Mouse (Mus musculus): ENCODE measurements around the gene Homez. TPM values are rescaled to one million over a fixed set of nuclear protein-coding genes. Genes with fewer than 3 reads are reported as not detected.

Homez gene
- polyA plus RNA-seq (2016; fragmentation: Nextera tagmentation; extraction: Ambion mirVana): 16.4 and 18.6 TPM in 2 replicates

DNA sequence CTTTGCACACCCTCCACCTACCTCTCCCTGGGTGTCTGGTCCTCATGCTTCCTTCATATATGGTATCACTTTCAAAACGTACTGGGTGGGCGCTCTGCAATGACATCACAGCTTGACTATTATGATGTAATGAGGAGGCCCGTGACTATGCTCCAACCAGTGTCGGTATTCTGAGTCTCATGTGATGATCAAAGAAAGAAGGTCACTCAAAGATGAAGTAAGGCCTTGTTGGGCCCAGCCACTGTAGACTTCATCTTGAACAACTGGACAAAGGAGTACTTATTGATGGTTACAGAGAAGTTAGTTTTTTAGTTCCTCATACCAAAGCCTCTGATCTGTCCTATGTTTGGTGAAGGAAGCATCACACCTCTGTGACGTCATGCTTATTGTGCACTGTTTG, at the start of gene Homez:
Homez (minus strand) TSS at position 101 of the 400 bp plus-strand sequence.
- Histone ChIP-seq H3K4me3 (no peak within 1 kb of the TSS), H3K4me1 (peaks cover 7% of the 10 kb centered on the region), H3K9ac (replicated peaks) (no peak within 1 kb of the TSS), H3K36me3 (no peaks in the 10 kb centered on the region), H3K27ac (replicated peaks) (no peak within 1 kb of the TSS), H3K4me2 (replicated peaks) (no peak within 1 kb of the TSS), H3K9me3 (no peaks in the 10 kb centered on the region), H3K27me3 (no peaks in the 10 kb centered on the region)
- WGBS: 87% methylated on average over 5 of the region's 5 CpGs
- no peak for ATAC-seq (ENCODE audit: low FRiP score, low read depth)

DNA sequence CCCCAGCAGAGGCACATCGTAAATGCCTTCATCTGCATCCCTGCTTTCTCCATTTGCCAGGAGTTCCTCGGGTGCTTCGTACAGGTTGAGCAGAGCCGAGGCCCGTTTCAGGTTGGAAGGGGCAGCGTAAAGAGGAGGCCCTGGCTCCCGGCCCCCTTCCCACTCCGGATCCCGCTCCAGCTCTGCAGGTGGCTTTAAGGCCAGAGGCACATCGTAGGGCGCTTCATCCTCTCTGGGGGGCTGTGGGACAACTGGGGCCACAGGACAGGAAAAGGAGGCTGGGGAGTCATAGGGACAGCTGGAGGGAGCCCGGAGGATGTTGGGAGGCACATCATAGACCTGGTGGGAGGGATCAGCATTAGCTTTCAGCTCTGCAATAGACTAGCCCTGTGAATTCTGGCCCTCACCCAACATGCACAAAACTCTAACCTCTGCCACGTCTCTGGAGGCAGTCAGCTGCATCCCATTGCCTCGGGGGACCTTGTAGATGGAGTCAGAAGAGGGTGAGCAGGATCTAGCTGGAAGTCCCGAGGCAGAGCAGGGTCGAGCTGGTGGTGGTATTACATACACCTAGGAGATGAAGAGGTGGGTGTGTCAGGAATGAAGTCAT, 49.4 kb upstream of the Homez start:
- Histone ChIP-seq H3K4me1 (peaks cover 16% of the 10 kb centered on the region), H3K9ac (replicated peaks) (no peak overlapping the region), H3K9me3 (peaks cover 19% of the 10 kb centered on the region), H3K27me3 (no peaks in the 10 kb centered on the region), H3K27ac (replicated peaks) (no peak overlapping the region), H3K4me3 (no peak overlapping the region), H3K36me3 (peaks cover 62% of the 10 kb centered on the region), H3K4me2 (replicated peaks) (no peak overlapping the region)
- WGBS: 95% methylated on average over 16 of the region's 16 CpGs
- no peak for ATAC-seq (ENCODE audit: low FRiP score, low read depth)

DNA sequence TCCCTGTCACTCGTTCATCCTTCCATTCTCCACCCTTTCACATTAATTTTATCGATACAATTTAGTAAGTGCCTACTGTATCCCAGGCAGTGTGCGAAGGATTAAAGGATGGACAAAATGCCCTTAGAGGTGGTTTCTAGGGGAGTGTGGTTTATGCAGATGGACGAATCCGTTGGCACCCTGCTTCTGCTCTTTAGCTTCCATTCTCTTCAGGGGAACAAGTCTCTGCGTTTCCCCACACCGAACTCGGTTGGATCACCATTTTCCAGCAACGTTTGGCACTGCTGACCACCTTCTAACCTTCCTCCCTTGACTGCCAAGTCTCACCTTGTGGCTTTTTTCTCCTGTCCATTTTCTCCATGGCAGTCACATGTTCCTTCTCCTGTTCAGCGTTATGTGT, 42.6 kb upstream of the Homez start:
- Histone ChIP-seq H3K36me3 (peaks cover 47% of the 10 kb centered on the region), H3K27me3 (no peaks in the 10 kb centered on the region), H3K9me3 (no peaks in the 10 kb centered on the region), H3K4me3 (peak overlapping the region; percentile 97), H3K4me1 (peaks cover 20% of the 10 kb centered on the region), H3K9ac (replicated peaks) (peak overlapping the region; percentile 98; the same call in 1 of the 2 replicates), H3K4me2 (replicated peaks) (peak overlapping the region; percentile 99), H3K27ac (replicated peaks) (peak overlapping the region; percentile 86)
- peak; percentile 16; the same call in 1 of the 2 replicates for ATAC-seq (ENCODE audit: low FRiP score, low read depth)
- 22% methylated on average over 10 of the region's 10 CpGs for WGBS

DNA sequence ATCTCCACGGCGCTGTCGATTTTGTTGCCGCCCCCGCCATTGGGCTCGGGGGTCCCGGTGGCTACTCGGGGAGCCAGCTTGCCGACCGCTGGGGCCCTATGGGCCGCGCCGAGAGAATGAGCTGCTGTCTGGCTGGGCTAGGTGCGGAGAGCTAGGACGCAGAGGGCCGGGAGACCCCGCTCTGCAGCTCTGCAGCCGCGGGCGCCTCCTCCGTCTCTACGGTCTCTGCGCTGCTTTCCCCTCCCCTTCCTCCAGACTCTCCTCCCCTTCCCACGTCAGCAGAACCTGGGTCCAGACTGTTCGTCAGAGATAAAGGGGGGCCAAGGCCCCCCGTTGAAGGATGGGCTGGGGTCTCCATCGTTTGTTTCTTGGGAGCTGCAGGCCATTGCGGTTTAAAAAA, 42.1 kb upstream of the Homez start, which contains the start of gene Slc22a17:
Slc22a17 (minus strand) TSS at position 247 of the 400 bp plus-strand sequence.
- Histone ChIP-seq H3K4me2 (replicated peaks) (peak within 1 kb of the TSS; percentile 99), H3K4me1 (peaks cover 20% of the 10 kb centered on the region), H3K9ac (replicated peaks) (peak within 1 kb of the TSS; percentile 98), H3K4me3 (peak within 1 kb of the TSS; percentile 97), H3K9me3 (no peaks in the 10 kb centered on the region), H3K27ac (replicated peaks) (peak within 1 kb of the TSS; percentile 86), H3K36me3 (peaks cover 49% of the 10 kb centered on the region), H3K27me3 (no peaks in the 10 kb centered on the region)
- 0% methylated on average over 28 of the region's 28 CpGs for WGBS
- peak; percentile 96 for ATAC-seq (ENCODE audit: low FRiP score, low read depth)

DNA sequence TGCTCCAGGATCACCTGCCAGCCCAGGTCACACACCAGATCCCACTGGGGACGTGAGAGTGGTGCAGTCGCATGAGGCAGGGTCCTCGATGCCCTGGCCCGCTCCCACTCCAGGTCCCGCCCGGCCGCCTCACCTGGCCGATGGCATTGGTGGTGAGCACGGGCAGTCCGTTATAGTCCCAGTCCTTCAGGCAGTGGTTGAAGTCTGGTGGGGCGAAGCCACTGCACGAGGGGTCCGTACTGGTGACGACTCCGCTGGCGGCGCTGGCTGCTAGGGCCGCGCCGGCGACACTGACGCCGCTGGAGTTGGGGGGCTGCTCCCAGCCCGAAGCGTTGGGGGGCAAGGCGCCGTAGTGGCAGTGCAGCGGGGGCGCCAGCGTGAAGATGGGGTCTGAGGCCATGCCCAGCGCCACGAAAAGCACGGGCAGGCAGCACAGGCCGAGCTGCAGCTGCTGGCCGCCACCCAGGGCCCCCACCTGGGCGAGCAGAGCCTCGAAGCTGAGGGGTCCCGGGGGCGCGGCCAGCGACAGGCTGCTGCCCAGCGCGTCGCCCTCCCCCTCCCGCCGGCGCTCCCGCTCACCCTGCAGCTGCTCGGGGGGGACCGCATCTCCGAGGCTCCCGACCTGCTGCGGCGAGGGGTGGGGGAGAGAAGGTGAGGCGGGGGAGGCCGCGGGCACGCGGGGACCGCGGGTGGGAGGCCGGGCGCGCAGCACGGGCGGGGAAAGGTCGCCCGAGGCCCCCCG, 41.5 kb upstream of the Homez start:
- Histone ChIP-seq H3K4me3 (peak overlapping the region; percentile 97), H3K4me2 (replicated peaks) (peak overlapping the region; percentile 99), H3K27me3 (no peaks in the 10 kb centered on the region), H3K9me3 (no peaks in the 10 kb centered on the region), H3K4me1 (peaks cover 20% of the 10 kb centered on the region), H3K27ac (replicated peaks) (peak overlapping the region; percentile 86), H3K9ac (replicated peaks) (peak overlapping the region; percentile 98), H3K36me3 (peaks cover 51% of the 10 kb centered on the region)
- 2% methylated on average over 62 of the region's 69 CpGs for WGBS
- ATAC-seq (ENCODE audit: low FRiP score, low read depth): peak; percentile 75

DNA sequence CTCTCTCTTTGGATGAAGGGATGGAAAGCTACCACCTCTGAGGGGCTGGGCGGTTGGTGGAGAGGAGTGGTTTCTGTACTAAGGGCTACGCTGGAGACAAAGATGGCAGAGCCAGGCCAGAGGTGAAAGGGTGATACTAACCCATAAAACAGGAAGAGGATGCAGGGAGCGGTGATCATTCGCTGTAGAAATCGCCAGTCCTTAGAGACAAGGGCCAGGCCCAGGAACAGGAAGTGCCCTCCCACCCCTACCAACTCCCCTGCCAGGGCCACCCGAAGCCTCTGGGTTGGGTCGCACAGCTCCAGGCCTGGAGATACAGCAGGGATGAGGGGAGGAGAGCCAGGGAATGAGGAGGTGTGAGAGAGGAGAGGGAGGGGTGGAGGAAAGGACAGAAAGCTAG, 37.9 kb upstream of the Homez start:
- H3K27ac ChIP-seq (replicated peaks): no peak overlapping the region
- H3K4me1 ChIP-seq: peaks cover 20% of the 10 kb centered on the region
- 94% methylated on average over 7 of the region's 7 CpGs for WGBS
- ATAC-seq (ENCODE audit: low FRiP score, low read depth): no peak
- H3K4me3 ChIP-seq: no peak overlapping the region
- H3K27me3 ChIP-seq: no peaks in the 10 kb centered on the region
- no peaks in the 10 kb centered on the region for H3K9me3 ChIP-seq
- peaks cover 55% of the 10 kb centered on the region for H3K36me3 ChIP-seq
- H3K4me2 ChIP-seq (replicated peaks): no peak overlapping the region
- no peak overlapping the region for H3K9ac ChIP-seq (replicated peaks)

DNA sequence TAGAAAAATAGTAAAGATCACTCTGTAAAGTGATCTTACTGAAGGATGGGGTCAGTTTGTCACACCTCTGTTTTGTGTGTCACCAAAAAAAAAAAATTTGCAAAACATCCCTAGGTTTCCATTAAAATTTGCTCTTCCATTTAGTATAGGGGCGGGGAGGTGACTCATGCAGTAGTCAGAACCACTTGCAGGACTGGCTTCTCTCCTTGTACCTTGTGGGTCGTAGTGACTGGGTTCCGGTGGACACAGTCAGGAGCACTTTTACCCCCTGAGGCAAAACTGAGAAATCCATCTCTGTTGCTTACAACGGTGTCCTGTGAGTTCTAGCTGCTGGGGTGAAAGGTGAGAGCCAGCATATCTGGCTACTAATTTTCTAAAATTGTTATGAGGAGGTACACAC, 32.9 kb upstream of the Homez start:
- H3K9ac ChIP-seq (replicated peaks): no peak overlapping the region
- no peak overlapping the region for H3K4me3 ChIP-seq
- H3K27ac ChIP-seq (replicated peaks): no peak overlapping the region
- no peaks in the 10 kb centered on the region for H3K27me3 ChIP-seq
- no peak overlapping the region for H3K4me2 ChIP-seq (replicated peaks)
- H3K36me3 ChIP-seq: peaks cover 33% of the 10 kb centered on the region
- H3K4me1 ChIP-seq: no peaks in the 10 kb centered on the region
- 93% methylated on average over 4 of the region's 4 CpGs for WGBS
- H3K9me3 ChIP-seq: no peaks in the 10 kb centered on the region
- no peak for ATAC-seq (ENCODE audit: low FRiP score, low read depth)

DNA sequence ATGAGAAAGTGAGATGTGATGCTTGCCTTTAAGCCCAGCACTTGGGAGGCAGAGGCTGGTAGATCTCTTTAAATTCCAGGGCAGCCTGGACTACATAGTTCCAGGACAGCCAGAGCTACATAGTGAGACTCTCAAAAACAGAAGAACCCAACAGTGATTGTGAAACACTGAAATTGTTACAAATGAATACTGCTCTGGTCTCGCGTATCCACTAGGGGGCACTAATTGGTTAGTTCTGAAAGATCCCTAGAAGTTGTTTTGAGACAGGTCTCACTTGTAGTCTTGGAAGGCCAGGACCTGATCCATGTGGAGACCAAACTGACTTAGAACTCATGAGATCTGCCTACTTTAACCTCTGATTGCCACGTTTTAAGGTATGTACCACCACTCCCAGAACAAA, 29.6 kb upstream of the Homez start:
- Histone ChIP-seq H3K36me3 (peaks cover 35% of the 10 kb centered on the region), H3K4me3 (no peak overlapping the region), H3K9ac (replicated peaks) (no peak overlapping the region), H3K4me2 (replicated peaks) (no peak overlapping the region), H3K4me1 (peaks cover 16% of the 10 kb centered on the region), H3K27me3 (no peaks in the 10 kb centered on the region), H3K9me3 (no peaks in the 10 kb centered on the region), H3K27ac (replicated peaks) (peak overlapping the region; percentile 58; the same call in 1 of the 2 replicates)
- 0% methylated on average over 3 of the region's 3 CpGs for WGBS
- ATAC-seq (ENCODE audit: low FRiP score, low read depth): peak; percentile 36; the same call in 1 of the 2 replicates

DNA sequence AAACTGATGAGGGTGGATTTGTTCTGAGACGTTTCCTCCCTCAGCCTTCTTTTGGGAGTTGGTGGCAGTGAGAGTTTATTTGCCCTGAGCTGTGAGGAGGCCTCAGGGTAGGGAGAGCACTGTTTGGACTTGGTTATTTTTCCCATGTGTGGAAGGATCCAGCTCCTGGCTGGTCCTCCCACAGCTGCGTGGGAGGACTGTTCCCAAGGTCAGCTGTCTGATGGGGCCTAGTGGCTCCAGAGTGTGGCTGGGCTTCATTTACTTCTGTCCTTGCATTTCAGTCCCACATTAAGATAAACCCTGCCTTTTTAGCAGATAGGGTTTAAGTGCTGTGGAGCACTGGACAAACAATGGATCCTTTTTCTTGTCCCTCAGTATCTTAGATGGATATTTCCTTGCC, 26.7 kb upstream of the Homez start:
- Histone ChIP-seq H3K9me3 (no peaks in the 10 kb centered on the region), H3K27ac (replicated peaks) (0 out of 2 replicates have a peak overlapping the region, but pooled peaks have one; percentile 1), H3K4me2 (replicated peaks) (no peak overlapping the region), H3K4me1 (peaks cover 22% of the 10 kb centered on the region), H3K4me3 (no peak overlapping the region), H3K27me3 (no peaks in the 10 kb centered on the region), H3K36me3 (peaks cover 30% of the 10 kb centered on the region), H3K9ac (replicated peaks) (peak overlapping the region; percentile 8; the same call in 1 of the 2 replicates)
- 69% methylated on average over 2 of the region's 2 CpGs for WGBS
- no peak for ATAC-seq (ENCODE audit: low FRiP score, low read depth)

DNA sequence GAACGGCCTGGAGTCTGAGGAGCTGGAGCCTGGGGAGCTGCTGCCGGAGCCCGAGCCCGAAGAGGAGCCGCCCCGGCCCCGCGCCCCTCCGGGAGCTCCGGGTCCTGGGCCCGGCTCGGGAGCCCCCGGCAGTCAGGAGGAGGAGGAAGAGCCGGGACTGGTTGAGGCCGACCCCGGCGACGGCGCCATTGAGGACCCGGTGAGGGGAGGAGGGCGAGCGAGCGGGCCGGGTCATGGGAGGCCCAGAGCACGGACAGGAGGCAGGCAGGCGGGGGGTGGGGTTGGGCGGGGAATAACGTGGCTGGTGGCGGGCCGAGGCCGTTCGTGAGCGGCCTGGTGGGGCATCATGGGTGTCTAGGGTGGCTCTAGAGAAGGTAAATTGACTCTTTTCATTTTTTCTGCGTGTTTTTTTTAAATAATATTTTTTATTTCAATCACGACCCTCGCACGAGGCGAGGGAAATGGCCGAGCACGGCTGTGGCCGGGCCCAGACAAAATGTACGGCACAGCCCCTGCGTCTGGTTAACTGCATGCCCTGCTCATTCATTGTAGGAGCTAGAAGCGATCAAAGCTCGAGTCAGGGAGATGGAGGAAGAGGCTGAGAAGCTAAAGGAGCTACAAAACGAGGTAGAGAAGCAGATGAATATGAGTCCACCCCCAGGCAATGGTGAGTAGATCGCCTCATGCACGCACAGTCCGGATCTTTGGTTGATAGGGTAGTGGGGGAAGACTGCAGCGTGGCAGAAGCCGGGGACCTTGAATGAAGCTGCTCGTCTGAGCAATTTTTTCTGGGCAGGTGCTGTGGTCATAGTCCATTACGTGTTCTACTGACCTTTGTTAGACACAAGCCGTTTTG, 23.8 kb upstream of the Homez start:
- H3K4me3 ChIP-seq: peak overlapping the region; percentile 98
- peaks cover 22% of the 10 kb centered on the region for H3K4me1 ChIP-seq
- H3K9me3 ChIP-seq: no peaks in the 10 kb centered on the region
- peak; percentile 59 for ATAC-seq (ENCODE audit: low FRiP score, low read depth)
- peak overlapping the region; percentile 100 for H3K9ac ChIP-seq (replicated peaks)
- WGBS: under 1% methylated on average over 50 of the region's 54 CpGs
- H3K27ac ChIP-seq (replicated peaks): peak overlapping the region; percentile 93
- H3K27me3 ChIP-seq: no peaks in the 10 kb centered on the region
- peaks cover 30% of the 10 kb centered on the region for H3K36me3 ChIP-seq
- H3K4me2 ChIP-seq (replicated peaks): peak overlapping the region; percentile 74

DNA sequence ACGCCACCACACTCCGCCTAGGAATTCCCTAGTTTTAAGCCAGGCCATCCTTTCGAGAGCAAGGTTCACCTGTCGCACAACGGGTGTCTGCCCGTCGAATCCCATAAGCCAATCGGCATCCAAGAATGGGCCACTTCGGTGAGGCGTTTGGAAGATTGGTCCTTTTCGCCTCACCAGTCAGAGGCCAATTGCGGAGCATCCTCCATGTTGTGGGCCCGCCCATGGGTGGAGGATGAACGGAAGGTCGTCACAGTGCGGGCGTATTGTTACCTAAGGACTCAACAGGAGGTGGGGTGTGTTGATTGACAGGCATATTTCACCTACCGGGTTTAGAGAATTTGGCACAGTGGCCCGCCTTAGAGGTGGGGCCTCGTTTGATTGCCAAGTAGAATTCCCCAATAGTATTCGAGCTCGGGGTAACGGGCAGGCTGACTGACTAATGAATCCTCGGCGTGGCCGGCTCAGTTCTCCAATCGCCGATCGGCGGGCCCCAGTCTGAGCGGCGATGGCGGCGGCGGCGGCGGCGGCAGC, 23.0 kb upstream of the Homez start:
- H3K4me2 ChIP-seq (replicated peaks): peak overlapping the region; percentile 51
- no peaks in the 10 kb centered on the region for H3K27me3 ChIP-seq
- no peaks in the 10 kb centered on the region for H3K9me3 ChIP-seq
- H3K27ac ChIP-seq (replicated peaks): peak overlapping the region; percentile 93
- H3K36me3 ChIP-seq: peaks cover 30% of the 10 kb centered on the region
- peaks cover 22% of the 10 kb centered on the region for H3K4me1 ChIP-seq
- H3K4me3 ChIP-seq: peak overlapping the region; percentile 98
- peak; percentile 99 for ATAC-seq (ENCODE audit: low FRiP score, low read depth)
- H3K9ac ChIP-seq (replicated peaks): peak overlapping the region; percentile 100
- WGBS: under 1% methylated on average over 38 of the region's 38 CpGs

Measured in midbrain, embryonic 12.5 days (tissue).